28 mouse cellular contexts compared by ENCODE assay signal in the genomic region with DNA sequence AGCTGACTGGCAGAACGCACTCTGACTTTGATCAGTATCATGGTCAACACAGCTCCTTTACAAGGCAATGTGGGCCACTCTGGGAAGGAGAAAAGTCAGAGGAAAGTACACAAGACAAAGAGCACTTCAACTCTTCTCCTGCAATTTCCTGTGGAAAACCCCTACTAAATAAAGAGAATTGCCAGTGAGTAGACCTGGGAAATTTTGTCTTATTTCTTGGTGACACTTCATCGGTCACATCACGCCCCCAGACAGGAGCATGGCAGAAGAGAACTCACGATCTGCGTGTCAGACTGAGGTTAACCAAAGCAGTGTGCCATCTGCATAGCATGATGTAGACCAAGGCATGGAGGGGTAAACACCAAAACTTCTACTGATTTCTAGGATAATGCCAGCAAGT. TPM values are rescaled to one million over a fixed set of nuclear protein-coding genes. Genes with fewer than 3 reads are reported as not detected.
DNase-seq lines count a peak whose midpoint lies in the region; ATAC-seq and TF ChIP-seq lines count a peak whose summit lies in the region.
"Had no signal": no experiment of that assay in that cellular context is flagged by ENCODE, and none has a peak within 500 bp of the region (broad histone marks: within the 10 kb centered on the region; RNA-seq: fewer than 3 reads in every experiment).

No protein-coding gene starts in this region.

- no peak for ATAC-seq in G1E (ENCODE audit: extremely low read depth, insufficient number of reproducible peaks, low FRiP score, poor library complexity, severe bottlenecking)
- peak; percentile 49 for ATAC-seq in inflammation-experienced regulatory T-cells, adult 6 months
- ATAC-seq: forebrain, embryonic 15.5 days; hindbrain, embryonic 16.5 days; Patski had no signal

- H3K9me3 ChIP-seq in G1E (replicated peaks) = no peaks in the 10 kb centered on the region
- H3K9me3 ChIP-seq: embryonic facial prominence, embryonic 10.5 days; embryonic facial prominence, embryonic 13.5 days; forebrain, embryonic 12.5 days; forebrain, embryonic 15.5 days; heart, embryonic 13.5 days; hindbrain, embryonic 10.5 days; hindbrain, embryonic 13.5 days had no signal

- H3K36me3 ChIP-seq in G1E (replicated peaks) = no peaks in the 10 kb centered on the region
- H3K36me3 ChIP-seq: forebrain, embryonic 12.5 days had no signal

- peaks cover 78% of the 10 kb centered on the region for H3K4me1 ChIP-seq in G1E (ENCODE audit: insufficient read depth, low read depth, low read length)
- H3K4me1 ChIP-seq: embryonic facial prominence, embryonic 13.5 days; forebrain, embryonic 15.5 days had no signal

- DNase-seq in CD4-positive helper T cell, adult 2 months (ENCODE audit: low read depth, low spot score) = peak; percentile 53
- DNase-seq in CD4-positive, CD25-positive, alpha-beta regulatory T cell, adult 2 months (ENCODE audit: low read depth, low spot score) = peak; percentile 58
- no peak for DNase-seq in G1E (ENCODE audit: low spot score)
- DNase-seq in kidney, adult 11 months = no peak
- DNase-seq in gastrocnemius, adult 18-20 months (ENCODE audit: low spot score) = no peak
- DNase-seq in left cerebral cortex, postnatal 25 days (ENCODE audit: low spot score in 2 of 2) = no peak
- no peak for DNase-seq in urinary bladder, postnatal 14 days (ENCODE audit: low spot score)
- DNase-seq: adrenal gland, adult 2 months; adrenal gland, postnatal 14 days; cerebellum, adult 11 months; cerebellum, adult 2 months; cerebellum, postnatal 36 days; embryo, embryonic 11 days; gastrocnemius, adult 2 months; gastrocnemius, postnatal 14 days; heart, adult 18-20 months; heart, postnatal 36 days had no signal

- intact Hi-C loops in left cerebral cortex, postnatal 25 days (cut with DNase I) = no loop called here

- TF ChIP-seq CTCF in G1E (IDR thresholded peaks at IDR 0.05; ENCODE audit: low read depth, low read length) = no peak

- no peaks in the 10 kb centered on the region for H3K27me3 ChIP-seq in G1E (ENCODE audit: insufficient read depth, low read length)
- H3K27me3 ChIP-seq: embryonic facial prominence, embryonic 13.5 days; forebrain, embryonic 12.5 days; forebrain, embryonic 15.5 days; heart, embryonic 13.5 days; hindbrain, embryonic 13.5 days; Patski had no signal

- H3K4me3 ChIP-seq in G1E (ENCODE audit: low read depth, low read length) = peak overlapping the region; percentile 13; the same call in 1 of the 2 replicates
- H3K4me3 ChIP-seq: embryonic facial prominence, embryonic 10.5 days; embryonic facial prominence, embryonic 13.5 days; erythroblast, embryonic 14.5 days; forebrain, embryonic 12.5 days; forebrain, embryonic 15.5 days; gastrocnemius, adult 2 months; heart, embryonic 13.5 days; hindbrain, embryonic 10.5 days; hindbrain, embryonic 13.5 days had no signal

RNA-seq across cellular contexts. Expression of gene Nfkb1, which starts 51.1 kb away (rescaled TPM):
- total RNA-seq in G1E (2014; fragmentation: Nextera tagmentation) = 11.0 and 14.5 TPM in 2 replicates
- total RNA-seq in G1E (2017) = 3.8 TPM in 2 replicates
- polyA plus RNA-seq in G1E (2012) = 2.7 and 3.5 TPM in 2 replicates
- 100 to 1,000 TPM in 2 of 3 experiments, 10 to 100 TPM in 1; 95.7 to 123 (median 121) TPM for polyA plus RNA-seq in inflammation-experienced regulatory T-cells, adult 6 months (2017; shearing (Covaris generic))
- 10 to 100 TPM; 17.1 to 18.7 TPM for total RNA-seq in gastrocnemius, adult 18-20 months (2021)
- total RNA-seq in left cerebral cortex, postnatal 25 days (2021) = 10 to 100 TPM; 17.7 to 20.2 TPM

Comparison
In these comparisons a context has a peak if more than half of its experiments do, and no peak if none do; other contexts are left out.
1. DNase-seq: peak in CD4-positive helper T cell, adult 2 months (single experiment) and CD4-positive, CD25-positive, alpha-beta regulatory T cell, adult 2 months (single experiment); none in G1E (single experiment), kidney, adult 11 months (single experiment), gastrocnemius, adult 18-20 months (single experiment), left cerebral cortex, postnatal 25 days (0 of 2) and urinary bladder, postnatal 14 days (single experiment).